Mouse (Mus musculus) liver, postnatal 0 days (tissue): ENCODE measurements around the gene Wnt8b.
"Not testable (repeated sequence)": the region's sequence is repeated elsewhere in the genome, so short reads cannot be mapped to it uniquely, and the experiment has no call there.

Experiments used
- CTCF ChIP-seq: sonication (generic); IDR thresholded peaks from 2 replicates; pipeline ENCODE4 v1.5.1; 2016; ENCODE audit warnings: antibody characterized with exemption, low read depth
- EP300 ChIP-seq: IDR thresholded peaks from 2 replicates; pipeline ENCODE4 v1.6.1; 2016; ENCODE audit warnings: antibody characterized with exemption, low read depth, mild to moderate bottlenecking

DNA sequence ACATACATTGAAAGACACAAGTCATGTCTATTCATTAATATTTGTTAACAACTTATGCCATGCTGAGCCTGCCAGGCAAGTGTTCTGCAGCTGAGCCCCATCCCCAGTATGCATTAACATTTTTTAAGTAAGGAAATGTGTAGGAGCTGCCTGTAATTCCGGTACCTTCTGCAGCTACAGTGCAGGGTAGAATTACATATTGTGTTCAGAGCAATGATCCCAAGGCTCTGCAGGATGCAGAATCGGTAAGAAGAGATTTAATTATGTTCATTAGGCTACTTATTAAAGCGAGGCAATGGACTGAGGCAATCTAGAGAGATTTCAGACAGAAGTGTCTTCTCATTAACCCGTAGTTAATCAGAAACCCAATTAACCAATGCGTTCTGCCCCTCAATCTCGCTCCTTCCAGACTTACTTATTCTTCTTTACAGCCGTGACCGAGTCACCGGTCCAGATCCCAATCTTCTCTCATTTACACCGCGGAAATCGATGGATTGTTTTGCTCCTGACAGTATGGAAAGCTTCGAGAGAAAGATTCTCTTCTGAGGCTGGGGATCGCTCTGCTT, 27.2 kb upstream of the Wnt8b start:
- not testable (repeated sequence) for TF ChIP-seq CTCF, EP300
